Mouse (Mus musculus) hindbrain, embryonic 15.5 days (tissue): ENCODE data around the gene Sema3c. TPM values are rescaled to one million over a fixed set of nuclear protein-coding genes. Genes with fewer than 3 reads are reported as not detected.

Experiments
- ATAC-seq: fragments of 200-750 bp; cut with Nextera tagmentation; 2 replicates; pipeline ENCODE4 v1.8.0; 2017; ENCODE audit warnings: low read depth, moderate number of reproducible peaks, moderate TSS enrichment; ENCODE audit not compliant: low FRiP score
- H3K27ac ChIP-seq: fragments of 300-500 bp; sonication (generic); replicated peaks from 2 replicates; pipeline ENCODE4 v1.5.1; 2015; ENCODE audit warnings: mild to moderate bottlenecking, inconsistent platforms
- H3K27me3 ChIP-seq: fragments of 300-500 bp; sonication (generic); 2 replicates; pipeline ENCODE4 v1.6.1; 2015; ENCODE audit warnings: control low read depth, inconsistent platforms
- H3K36me3 ChIP-seq: fragments of 300-500 bp; sonication (generic); 2 replicates; pipeline ENCODE4 v1.6.1; 2015; ENCODE audit warnings: control low read depth, inconsistent platforms
- H3K4me1 ChIP-seq: fragments of 300-500 bp; sonication (generic); replicated peaks from 2 replicates; pipeline ENCODE4 v1.6.1; 2015; ENCODE audit warnings: control low read depth, inconsistent platforms
- H3K4me2 ChIP-seq: fragments of 300-500 bp; sonication (generic); 2 replicates; pipeline ENCODE4 v1.6.1; 2015; ENCODE audit warnings: moderate library complexity, mild to moderate bottlenecking, inconsistent platforms
- H3K4me3 ChIP-seq: fragments of 300-500 bp; sonication (generic); 2 replicates; pipeline ENCODE4 v1.5.1; 2015; ENCODE audit warnings: mild to moderate bottlenecking, inconsistent platforms
- H3K9ac ChIP-seq: fragments of 300-500 bp; sonication (generic); 2 replicates; pipeline ENCODE4 v1.6.1; 2015; ENCODE audit warnings: inconsistent platforms
- H3K9me3 ChIP-seq: fragments of 300-500 bp; sonication (generic); 2 replicates; pipeline ENCODE4 v1.6.1; 2016; ENCODE audit warnings: control low read depth, inconsistent platforms
- WGBS: fragments of 180-500 bp; shearing (Covaris S2); methylation state at CpG from one replicate; pipeline ENCODE4 v1.1.7; 2015; 5-methylcytosine and 5-hydroxymethylcytosine counted together
- polyA plus RNA-seq: library from polyadenylated mRNA; unstranded; fragments of >200 nt; fragmentation: Nextera tagmentation; extraction: Ambion mirVana; gene quantifications from 2 replicates; pipeline ENCODE4 v1.2.1, GENCODE M21; 2015

Sema3c gene
- polyA plus RNA-seq, 1 experiment from 2014 or later: 14.1 TPM

DNA sequence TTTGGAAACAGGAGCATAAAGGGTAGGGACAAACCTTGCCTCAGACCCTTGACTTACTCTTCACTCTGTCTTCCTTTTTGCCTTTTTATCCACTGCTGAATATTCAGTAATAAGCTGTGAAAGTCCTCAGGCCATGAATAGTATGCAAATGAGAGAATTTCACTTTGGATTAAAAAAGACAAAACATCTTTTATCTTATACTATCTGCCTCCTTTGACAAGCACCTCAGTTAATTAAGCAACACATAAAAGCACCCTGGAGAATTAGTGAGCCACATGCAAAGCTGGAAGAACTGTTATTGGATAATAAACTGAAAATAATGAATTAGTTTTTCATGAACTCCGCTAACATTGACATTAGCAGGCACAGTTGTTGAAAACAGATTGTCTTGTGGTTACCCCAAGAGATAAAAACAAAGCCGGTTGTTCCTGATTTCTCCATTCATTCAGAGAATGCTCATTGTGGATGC is 8.0 kb downstream of the Sema3c start:
- Histone ChIP-seq H3K9ac (no peak overlapping the region), H3K4me1 (0 out of 2 replicates have a peak, but pooled peaks cover 4% of the 10 kb centered on the region), H3K36me3 (no peaks in the 10 kb centered on the region), H3K9me3 (no peaks in the 10 kb centered on the region), H3K4me3 (no peak overlapping the region), H3K27me3 (no peaks in the 10 kb centered on the region), H3K27ac (no peak overlapping the region), H3K4me2 (no peak overlapping the region)
- WGBS: 28% methylated on average over 2 of the region's 2 CpGs
- no peak for ATAC-seq

DNA sequence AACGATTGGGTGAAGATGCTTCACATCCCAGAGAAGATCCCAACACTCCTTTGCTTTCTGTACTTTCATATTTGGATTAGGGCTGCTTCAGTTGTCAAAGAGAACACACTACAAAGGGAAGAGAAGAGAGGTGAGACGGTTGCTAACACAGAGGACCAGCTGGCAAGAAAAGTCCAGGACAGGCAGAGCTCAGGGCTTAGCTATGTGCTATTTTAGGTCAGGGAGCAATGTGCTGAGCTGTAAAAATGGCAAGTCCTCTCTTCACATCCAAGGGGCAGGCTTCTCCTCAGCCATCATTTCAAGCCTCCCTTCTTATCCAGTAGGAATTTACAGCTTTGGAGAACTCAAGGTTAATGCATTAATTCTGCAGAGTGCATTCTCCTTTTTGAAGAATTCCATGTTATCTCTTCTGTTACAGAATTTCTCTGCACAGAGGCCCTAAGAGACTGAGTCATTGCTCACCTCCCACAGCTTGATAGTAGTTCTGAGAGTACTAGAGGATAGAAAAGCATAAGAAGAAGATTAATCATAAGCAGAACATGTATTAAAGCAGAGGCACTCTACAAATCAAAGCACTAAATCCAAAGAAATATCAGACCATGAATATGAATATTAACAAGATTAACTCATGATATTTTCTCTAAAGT is 10.3 kb downstream of the Sema3c start:
- Histone ChIP-seq H3K4me1 (0 out of 2 replicates have a peak, but pooled peaks cover 4% of the 10 kb centered on the region), H3K36me3 (no peaks in the 10 kb centered on the region), H3K9ac (no peak overlapping the region), H3K27ac (no peak overlapping the region), H3K4me2 (no peak overlapping the region), H3K27me3 (no peaks in the 10 kb centered on the region), H3K4me3 (no peak overlapping the region), H3K9me3 (no peaks in the 10 kb centered on the region)
- 69% methylated on average over 2 of the region's 2 CpGs for WGBS
- no peak for ATAC-seq

DNA sequence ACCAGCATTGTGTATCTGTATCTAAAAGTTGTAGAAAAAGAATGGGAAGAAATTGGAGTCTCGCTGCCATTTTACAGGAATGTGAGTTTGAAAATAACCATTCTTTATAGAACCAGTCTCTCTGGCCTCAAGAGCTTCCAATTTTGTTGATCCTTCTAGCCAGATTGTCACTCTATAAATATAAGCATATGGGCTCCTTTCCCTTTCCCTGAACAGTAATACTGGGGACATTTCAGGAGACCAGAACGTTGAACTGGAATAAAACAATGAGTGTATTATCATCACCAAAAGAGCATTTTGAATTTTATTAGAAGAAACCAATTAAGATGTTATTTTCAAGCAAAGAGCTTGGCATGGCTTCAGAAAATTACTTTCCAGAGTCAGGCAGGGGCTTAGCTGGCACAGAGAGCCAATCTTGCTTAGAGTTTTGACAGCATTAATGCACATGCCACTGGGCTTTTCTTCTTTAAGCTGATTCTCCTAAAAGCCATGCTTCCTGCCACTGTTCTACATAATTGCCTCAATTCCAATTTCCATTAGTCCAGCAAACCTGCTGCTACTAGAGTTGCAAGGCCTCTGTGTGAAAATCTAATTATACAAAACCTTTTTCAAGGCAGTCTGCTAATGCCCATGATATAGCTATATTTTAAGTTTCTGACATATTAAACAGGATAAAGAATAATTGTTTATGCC is 12.6 kb downstream of the Sema3c start:
- Histone ChIP-seq H3K36me3 (no peaks in the 10 kb centered on the region), H3K9ac (no peak overlapping the region), H3K27me3 (no peaks in the 10 kb centered on the region), H3K27ac (no peak overlapping the region), H3K9me3 (no peaks in the 10 kb centered on the region), H3K4me2 (no peak overlapping the region), H3K4me1 (0 out of 2 replicates have a peak, but pooled peaks cover 4% of the 10 kb centered on the region), H3K4me3 (no peak overlapping the region)
- ATAC-seq: peak; percentile 77
- 57% methylated on average over 2 of the region's 2 CpGs for WGBS

GRCm38 (mm10) chr5:17591908-17592307 is 17.8 kb downstream of the Sema3c start:
- no peak overlapping the region for H3K9ac ChIP-seq
- no peak overlapping the region for H3K4me3 ChIP-seq
- no peak overlapping the region for H3K4me2 ChIP-seq
- H3K36me3 ChIP-seq: no peaks in the 10 kb centered on the region
- H3K4me1 ChIP-seq: no peaks in the 10 kb centered on the region
- ATAC-seq: no peak
- H3K27ac ChIP-seq: no peak overlapping the region
- no peaks in the 10 kb centered on the region for H3K27me3 ChIP-seq
- H3K9me3 ChIP-seq: no peaks in the 10 kb centered on the region
- WGBS: 95% methylated on average over 3 of the region's 3 CpGs

DNA sequence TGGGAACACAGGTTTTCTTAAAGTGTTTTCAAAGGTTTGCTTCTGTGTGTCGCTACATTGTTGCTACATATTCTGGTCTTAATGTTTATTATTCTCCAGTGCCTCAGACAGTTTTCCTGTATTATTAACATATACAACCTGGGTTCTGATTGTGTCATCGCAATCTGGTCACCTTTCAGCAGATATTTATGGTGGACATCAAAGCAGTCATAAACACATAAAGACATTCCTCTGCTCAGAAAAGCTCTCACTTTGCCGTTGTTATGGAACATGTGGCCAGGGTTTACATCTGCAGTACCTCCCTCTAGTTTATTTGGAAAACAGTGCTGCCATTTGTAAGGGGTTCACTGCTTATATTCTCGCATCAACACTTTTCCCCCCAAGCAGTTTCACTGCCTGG is 27.6 kb downstream of the Sema3c start:
- Histone ChIP-seq H3K4me1 (no peaks in the 10 kb centered on the region), H3K4me2 (no peak overlapping the region), H3K27ac (no peak overlapping the region), H3K4me3 (no peak overlapping the region), H3K9me3 (no peaks in the 10 kb centered on the region), H3K27me3 (no peaks in the 10 kb centered on the region), H3K9ac (no peak overlapping the region), H3K36me3 (no peaks in the 10 kb centered on the region)
- no peak for ATAC-seq
- 84% methylated on average over 4 of the region's 4 CpGs for WGBS

DNA sequence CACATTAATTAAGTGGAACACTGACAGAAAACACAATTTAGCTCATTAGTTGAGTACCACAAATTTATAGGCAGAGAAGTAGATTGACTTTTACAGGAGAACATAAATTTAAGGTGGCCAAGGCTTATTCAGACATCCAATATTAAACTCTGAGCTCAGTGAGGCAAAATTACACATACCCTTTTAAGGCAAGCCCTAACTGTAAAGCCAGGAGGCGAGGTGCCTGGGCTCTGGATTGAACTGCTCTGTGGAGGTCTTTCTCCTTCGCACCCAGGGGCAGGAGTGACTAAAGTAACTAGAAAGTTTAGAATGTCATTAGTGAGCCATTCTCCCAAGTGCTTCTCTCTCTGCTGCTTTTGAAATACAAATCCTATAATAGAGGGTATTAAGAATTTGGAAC is 46.5 kb downstream of the Sema3c start:
- Histone ChIP-seq H3K4me3 (no peak overlapping the region), H3K27me3 (no peaks in the 10 kb centered on the region), H3K9me3 (no peaks in the 10 kb centered on the region), H3K36me3 (no peaks in the 10 kb centered on the region), H3K4me1 (no peaks in the 10 kb centered on the region), H3K9ac (no peak overlapping the region), H3K27ac (no peak overlapping the region), H3K4me2 (no peak overlapping the region)
- ATAC-seq: no peak
- WGBS: 99% methylated on average over 2 of the region's 2 CpGs

DNA sequence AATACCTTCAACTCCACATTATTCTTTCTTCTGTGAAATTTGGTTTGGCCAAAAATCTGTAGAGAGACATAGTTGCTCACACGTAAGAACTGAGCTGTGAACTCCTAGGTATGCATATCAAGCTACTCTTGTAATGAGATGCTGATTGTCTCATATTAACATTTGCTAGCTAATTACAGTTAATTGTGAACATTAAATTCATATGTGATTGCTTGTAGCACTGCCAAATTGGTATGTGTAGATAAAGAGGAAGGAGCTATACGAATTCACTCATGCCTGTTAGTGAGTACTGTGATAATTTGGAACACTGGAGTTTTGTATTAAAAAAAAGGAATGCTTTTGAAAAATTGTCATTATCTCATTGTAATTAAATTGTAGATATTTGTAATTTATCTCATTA is 48.5 kb downstream of the Sema3c start:
- 71% methylated on average over 2 of the region's 2 CpGs for WGBS
- H3K4me3 ChIP-seq: no peak overlapping the region
- no peak overlapping the region for H3K27ac ChIP-seq
- H3K36me3 ChIP-seq: no peaks in the 10 kb centered on the region
- H3K9ac ChIP-seq: no peak overlapping the region
- ATAC-seq: no peak
- no peaks in the 10 kb centered on the region for H3K27me3 ChIP-seq
- no peaks in the 10 kb centered on the region for H3K4me1 ChIP-seq
- no peaks in the 10 kb centered on the region for H3K9me3 ChIP-seq
- no peak overlapping the region for H3K4me2 ChIP-seq

GRCm38 (mm10) chr5:17628606-17629005 is 54.5 kb downstream of the Sema3c start:
- Histone ChIP-seq H3K27ac (no peak overlapping the region), H3K4me3 (no peak overlapping the region), H3K9ac (no peak overlapping the region), H3K4me1 (no peaks in the 10 kb centered on the region), H3K4me2 (no peak overlapping the region), H3K36me3 (no peaks in the 10 kb centered on the region), H3K9me3 (no peaks in the 10 kb centered on the region), H3K27me3 (no peaks in the 10 kb centered on the region)
- ATAC-seq: no peak
- 7% methylated on average over 1 of the region's 1 CpGs for WGBS

GRCm38 (mm10) chr5:17629599-17629998 is 55.5 kb downstream of the Sema3c start:
- no peak overlapping the region for H3K4me2 ChIP-seq
- WGBS: 67% methylated on average over 3 of the region's 3 CpGs
- H3K4me3 ChIP-seq: no peak overlapping the region
- no peaks in the 10 kb centered on the region for H3K36me3 ChIP-seq
- ATAC-seq: no peak
- no peak overlapping the region for H3K9ac ChIP-seq
- H3K9me3 ChIP-seq: no peaks in the 10 kb centered on the region
- H3K27ac ChIP-seq: no peak overlapping the region
- no peaks in the 10 kb centered on the region for H3K4me1 ChIP-seq
- no peaks in the 10 kb centered on the region for H3K27me3 ChIP-seq

- 90% methylated on average over 3 of the region's 3 CpGs for WGBS
- no peak for ATAC-seq
- Histone ChIP-seq H3K36me3 (no peaks in the 10 kb centered on the region), H3K4me3 (no peak overlapping the region), H3K9ac (no peak overlapping the region), H3K4me2 (no peak overlapping the region), H3K9me3 (no peaks in the 10 kb centered on the region), H3K4me1 (no peaks in the 10 kb centered on the region), H3K27me3 (no peaks in the 10 kb centered on the region), H3K27ac (no peak overlapping the region)
Measured at GRCm38 (mm10) chr5:17639519-17639918, 65.4 kb downstream of the Sema3c start.

- 61% methylated on average over 7 of the region's 7 CpGs for WGBS
- Histone ChIP-seq H3K27ac (no peak overlapping the region), H3K4me2 (no peak overlapping the region), H3K27me3 (no peaks in the 10 kb centered on the region), H3K9me3 (no peaks in the 10 kb centered on the region), H3K4me3 (no peak overlapping the region), H3K4me1 (peaks cover 8% of the 10 kb centered on the region; the same call in 1 of the 2 replicates), H3K36me3 (no peaks in the 10 kb centered on the region), H3K9ac (no peak overlapping the region)
- no peak for ATAC-seq
Measured at GRCm38 (mm10) chr5:17647643-17648226, 73.7 kb downstream of the Sema3c start.

GRCm38 (mm10) chr5:17648865-17649542 is 74.9 kb downstream of the Sema3c start:
- H3K4me3 ChIP-seq: no peak overlapping the region
- no peak overlapping the region for H3K27ac ChIP-seq
- no peaks in the 10 kb centered on the region for H3K9me3 ChIP-seq
- no peaks in the 10 kb centered on the region for H3K27me3 ChIP-seq
- H3K9ac ChIP-seq: no peak overlapping the region
- 40% methylated on average over 1 of the region's 1 CpGs for WGBS
- peak; percentile 68; the same call in 1 of the 2 replicates for ATAC-seq
- H3K4me2 ChIP-seq: no peak overlapping the region
- H3K4me1 ChIP-seq: peaks cover 8% of the 10 kb centered on the region; the same call in 1 of the 2 replicates
- no peaks in the 10 kb centered on the region for H3K36me3 ChIP-seq
